Mouse (Mus musculus) midbrain, postnatal 0 days (tissue): ENCODE results near the gene Mblac2. TPM values are rescaled to one million over a fixed set of nuclear protein-coding genes. Genes with fewer than 3 reads are reported as not detected.

ENCODE experiments used
- ATAC-seq: fragments of 200-750 bp; cut with Nextera tagmentation; 2 replicates; pipeline ENCODE4 v1.8.0; 2017; ENCODE audit warnings: moderate number of reproducible peaks, mild to moderate bottlenecking, moderate TSS enrichment, moderate library complexity; ENCODE audit not compliant: low FRiP score
- DNase-seq: peaks from one replicate; pipeline ENCODE4 v3.0.0-alpha.2; 2015; ENCODE audit warnings: low spot score
- H3K27ac ChIP-seq: fragments of 300-500 bp; sonication (generic); 2 replicates; pipeline ENCODE4 v1.5.1; 2014; ENCODE audit warnings: low read depth, mild to moderate bottlenecking, low read length, mixed read lengths
- H3K27me3 ChIP-seq: fragments of 300-500 bp; sonication (generic); 2 replicates; pipeline ENCODE4 v1.6.1; 2014; ENCODE audit warnings: low read length, control low read depth, mixed read lengths; ENCODE audit not compliant: insufficient read depth
- H3K36me3 ChIP-seq: fragments of 300-500 bp; sonication (generic); 2 replicates; pipeline ENCODE4 v1.6.1; 2014; ENCODE audit warnings: low read length, control low read depth, mixed read lengths; ENCODE audit not compliant: insufficient read depth
- H3K4me1 ChIP-seq: fragments of 300-500 bp; sonication (generic); 2 replicates; pipeline ENCODE4 v1.6.1; 2014; ENCODE audit warnings: mild to moderate bottlenecking, control low read depth, antibody characterized with exemption, low read length, mixed read lengths; ENCODE audit not compliant: insufficient read depth
- H3K4me2 ChIP-seq: fragments of 300-500 bp; sonication (generic); 2 replicates; pipeline ENCODE4 v1.6.1; 2014; ENCODE audit warnings: low read depth, mild to moderate bottlenecking, low read length, mixed read lengths; ENCODE audit not compliant: poor library complexity, severe bottlenecking
- H3K4me3 ChIP-seq: fragments of 300-500 bp; sonication (generic); 2 replicates; pipeline ENCODE4 v1.5.1; 2014; ENCODE audit warnings: low read depth, mild to moderate bottlenecking, low read length, moderate library complexity
- H3K9ac ChIP-seq: fragments of 300-500 bp; sonication (generic); replicated peaks from 2 replicates; pipeline ENCODE4 v1.6.1; 2014; ENCODE audit warnings: mild to moderate bottlenecking, low read length, moderate library complexity, mixed read lengths; ENCODE audit not compliant: poor library complexity, severe bottlenecking
- H3K9me3 ChIP-seq: fragments of 300-500 bp; sonication (generic); 2 replicates; pipeline ENCODE4 v1.6.1; 2016; ENCODE audit warnings: low read length, control low read depth
- CTCF ChIP-seq: IDR thresholded peaks from 2 replicates; pipeline ENCODE4 v1.5.1; 2016; ENCODE audit warnings: antibody characterized with exemption, mild to moderate bottlenecking
- WGBS: fragments of 180-500 bp; shearing (Covaris S2); extraction: QIAGEN DNeasy Blood & Tissue Kit; methylation state at CpG from one replicate; pipeline ENCODE4 v1.1.7; 2014; 5-methylcytosine and 5-hydroxymethylcytosine counted together
- polyA plus RNA-seq: library from polyadenylated mRNA; unstranded; fragments of >200 nt; fragmentation: Nextera tagmentation; extraction: Ambion mirVana; gene quantifications from 2 replicates; pipeline ENCODE4 v1.2.1, GENCODE M21; 2015
- total RNA-seq: library from RNA; depleted of rRNA; stranded (reverse); fragments of >200 nt; gene quantifications from 2 replicates; pipeline ENCODE4 v1.2.3, GENCODE M21; 2014

Mblac2 gene
- total and polyA plus RNA-seq, 2 experiments from 2014 or later, result 35.1 to 63.9 TPM

DNA sequence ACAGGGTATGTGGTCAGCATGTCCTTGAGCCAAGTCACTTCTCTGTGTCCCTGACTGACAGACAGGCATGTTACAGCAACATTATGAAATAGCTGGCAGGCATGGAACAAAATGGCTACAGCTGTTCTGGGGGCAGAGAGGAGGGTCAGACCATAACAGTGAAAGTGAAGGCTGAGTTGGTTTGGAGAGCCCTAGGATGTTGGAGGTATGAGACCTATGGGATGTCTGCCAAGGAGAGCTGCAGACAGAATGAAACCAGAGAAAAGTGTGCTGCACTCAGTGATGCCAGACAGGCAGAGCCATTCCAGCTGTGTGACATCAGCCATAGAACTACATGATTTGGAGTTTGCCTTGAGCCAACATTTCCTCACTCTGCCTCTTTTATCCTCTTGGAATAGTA lies 43.7 kb downstream of the Mblac2 start:
- Histone ChIP-seq H3K4me1 (no peaks in the 10 kb centered on the region), H3K36me3 (no peaks in the 10 kb centered on the region), H3K9ac (no peak overlapping the region), H3K9me3 (no peaks in the 10 kb centered on the region), H3K27ac (no peak overlapping the region), H3K4me2 (no peak overlapping the region), H3K27me3 (no peaks in the 10 kb centered on the region), H3K4me3 (no peak overlapping the region)
- ATAC-seq, result no peak
- TF ChIP-seq CTCF, result no peak
- DNase-seq, result no peak

DNA sequence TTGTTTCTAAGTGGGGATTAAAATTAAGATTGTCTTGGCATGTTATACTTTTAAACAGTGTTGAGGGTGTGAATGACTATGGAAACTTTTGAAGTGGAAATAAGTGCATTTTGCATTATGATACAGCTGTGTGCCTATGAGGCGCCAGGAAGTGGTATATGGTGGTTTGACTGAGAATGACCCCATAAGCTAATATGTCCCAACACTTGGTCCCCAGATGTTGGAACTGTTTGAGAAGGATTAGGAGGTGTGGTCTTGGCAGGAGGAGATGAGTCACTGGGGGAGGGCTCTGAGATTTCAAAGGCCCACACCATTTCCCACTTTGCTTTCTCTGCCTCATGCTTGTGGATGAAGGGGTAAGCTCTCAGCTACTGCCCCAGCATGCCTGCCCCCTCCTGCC lies 44.2 kb downstream of the Mblac2 start:
- no peaks in the 10 kb centered on the region for H3K36me3 ChIP-seq
- ATAC-seq, result no peak
- H3K4me3 ChIP-seq, result no peak overlapping the region
- no peaks in the 10 kb centered on the region for H3K27me3 ChIP-seq
- H3K4me2 ChIP-seq, result no peak overlapping the region
- H3K9me3 ChIP-seq, result no peaks in the 10 kb centered on the region
- no peak for TF ChIP-seq CTCF
- 96% methylated on average over 1 of the region's 1 CpGs for WGBS
- no peaks in the 10 kb centered on the region for H3K4me1 ChIP-seq
- no peak overlapping the region for H3K9ac ChIP-seq
- H3K27ac ChIP-seq, result no peak overlapping the region
- no peak for DNase-seq

DNA sequence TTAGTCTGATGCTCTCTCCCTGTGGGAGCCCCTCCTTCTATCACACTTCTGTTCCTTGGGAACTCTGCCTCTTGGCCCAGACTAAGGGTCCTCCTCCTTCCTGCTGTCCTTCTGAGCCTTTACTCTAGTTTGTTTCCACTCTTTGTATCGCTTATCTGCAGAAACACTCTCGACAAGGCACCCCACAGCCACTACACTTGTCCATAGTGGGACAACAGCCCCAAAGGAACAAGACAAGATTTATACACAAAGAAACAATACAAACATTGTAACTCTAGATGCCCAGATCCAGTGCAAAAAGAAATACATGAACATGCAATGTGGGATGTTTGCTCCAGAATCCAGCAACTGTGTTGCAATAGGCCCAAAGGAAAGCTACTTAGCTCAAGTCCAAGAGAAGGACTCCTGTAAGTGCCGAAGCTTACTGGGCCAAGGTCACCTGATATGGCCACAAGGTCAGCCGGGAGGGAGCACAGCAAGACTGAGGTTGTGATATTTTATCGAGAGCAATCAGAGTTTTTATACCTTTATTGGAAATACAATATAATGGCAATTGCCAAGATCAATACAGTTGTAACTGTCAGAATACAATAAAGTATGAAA lies 46.0 kb downstream of the Mblac2 start:
- H3K4me1 ChIP-seq, result no peaks in the 10 kb centered on the region
- no peak for TF ChIP-seq CTCF
- H3K4me3 ChIP-seq, result no peak overlapping the region
- no peak overlapping the region for H3K4me2 ChIP-seq
- no peaks in the 10 kb centered on the region for H3K36me3 ChIP-seq
- 88% methylated on average over 5 of the region's 5 CpGs for WGBS
- no peaks in the 10 kb centered on the region for H3K27me3 ChIP-seq
- no peak overlapping the region for H3K27ac ChIP-seq
- DNase-seq (no peak), ATAC-seq (no peak)
- no peaks in the 10 kb centered on the region for H3K9me3 ChIP-seq
- H3K9ac ChIP-seq, result no peak overlapping the region

- TF ChIP-seq CTCF, result peak; percentile 78
- DNase-seq, result peak; percentile 68
- no peak overlapping the region for H3K9ac ChIP-seq
- no peak overlapping the region for H3K4me3 ChIP-seq
- H3K4me2 ChIP-seq, result no peak overlapping the region
- ATAC-seq, result no peak
- H3K27me3 ChIP-seq, result no peaks in the 10 kb centered on the region
- H3K9me3 ChIP-seq, result no peaks in the 10 kb centered on the region
- no peaks in the 10 kb centered on the region for H3K36me3 ChIP-seq
- 40% methylated on average over 3 of the region's 3 CpGs for WGBS
- no peaks in the 10 kb centered on the region for H3K4me1 ChIP-seq
- H3K27ac ChIP-seq, result no peak overlapping the region
Measured at GRCm38 (mm10) chr13:81760379-81760778, 49.2 kb downstream of the Mblac2 start.

- Histone ChIP-seq H3K27me3 (no peaks in the 10 kb centered on the region), H3K9me3 (no peaks in the 10 kb centered on the region), H3K4me3 (no peak overlapping the region), H3K36me3 (no peaks in the 10 kb centered on the region), H3K4me1 (no peaks in the 10 kb centered on the region), H3K9ac (no peak overlapping the region), H3K4me2 (peak overlapping the region; percentile 39), H3K27ac (no peak overlapping the region)
- 31% methylated on average over 14 of the region's 14 CpGs for WGBS
- 0 out of 2 replicates have a peak, but pooled peaks have one; percentile 56 for ATAC-seq
- TF ChIP-seq CTCF, result peak; percentile 82
- peak; percentile 89 for DNase-seq
Measured at GRCm38 (mm10) chr13:81761566-81762186, 50.5 kb downstream of the Mblac2 start.

DNA sequence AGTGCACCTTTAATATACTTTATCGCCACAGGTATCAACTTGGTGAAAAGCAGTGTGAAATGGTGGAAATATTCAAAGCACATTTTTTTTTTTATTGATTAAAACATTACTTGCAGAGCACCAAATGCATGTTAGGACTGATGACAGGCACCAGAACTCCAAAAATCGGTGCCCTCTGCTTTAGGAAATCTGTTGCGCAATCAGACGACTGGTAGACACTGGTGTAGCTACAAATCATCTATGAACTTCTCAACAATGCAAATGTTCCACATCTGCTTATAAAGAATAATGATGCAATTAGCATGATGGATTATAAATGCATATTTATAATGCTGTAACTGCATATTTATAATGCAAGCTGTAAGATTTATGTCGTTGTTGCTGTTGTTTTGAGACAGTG lies 53.0 kb downstream of the Mblac2 start:
- no peaks in the 10 kb centered on the region for H3K36me3 ChIP-seq
- no peak overlapping the region for H3K27ac ChIP-seq
- H3K4me1 ChIP-seq, result no peaks in the 10 kb centered on the region
- H3K9me3 ChIP-seq, result no peaks in the 10 kb centered on the region
- no peak for DNase-seq
- no peaks in the 10 kb centered on the region for H3K27me3 ChIP-seq
- H3K9ac ChIP-seq, result no peak overlapping the region
- TF ChIP-seq CTCF, result no peak
- no peak for ATAC-seq
- no peak overlapping the region for H3K4me2 ChIP-seq
- H3K4me3 ChIP-seq, result no peak overlapping the region
- 88% methylated on average over 5 of the region's 5 CpGs for WGBS
